Mouse (Mus musculus) heart, adult 2 months (tissue): Measurements from ENCODE around the gene Slc29a2. TPM values are rescaled to one million over a fixed set of nuclear protein-coding genes. Genes with fewer than 3 reads are reported as not detected.
A peak's percentile ranks its signal among the peaks of the same experiment; 100 is the strongest.

ENCODE experiments used
- DNase-seq, 2 experiments: peaks; one replicate each; pipeline ENCODE4 v3.0.0; 2021
- H3K27ac ChIP-seq: fragments of 200-600 bp; 2 replicates; pipeline ENCODE4 v1.8.1; 2022
- H3K27me3 ChIP-seq: fragments of 200-500 bp; 2 replicates; pipeline ENCODE4 v1.6.1; 2012; ENCODE audit warnings: mild to moderate bottlenecking, low read length, inconsistent platforms, mixed read lengths; ENCODE audit not compliant: control insufficient read depth, insufficient read depth
- H3K36me3 ChIP-seq: fragments of 200-500 bp; 2 replicates; pipeline ENCODE4 v1.6.1; 2012; ENCODE audit warnings: low read length, inconsistent platforms; ENCODE audit not compliant: control insufficient read depth, insufficient read depth
- H3K4me1 ChIP-seq: fragments of 200-500 bp; 2 replicates; pipeline ENCODE4 v1.6.1; 2011; ENCODE audit warnings: low read length; ENCODE audit not compliant: control insufficient read depth, insufficient read depth
- H3K4me3 ChIP-seq: fragments of 200-600 bp; 2 replicates; pipeline ENCODE4 v1.8.1; 2022
- H3K79me2 ChIP-seq: fragments of 200-500 bp; replicated peaks from 2 replicates; pipeline ENCODE4 v1.6.1; 2012; ENCODE audit warnings: mild to moderate bottlenecking, inconsistent platforms, low read length, moderate library complexity, mixed read lengths; ENCODE audit not compliant: control insufficient read depth, insufficient read depth
- H3K9ac ChIP-seq: fragments of 200-500 bp; 2 replicates; pipeline ENCODE4 v1.6.1; 2012; ENCODE audit warnings: low read depth, mild to moderate bottlenecking, control low read depth, inconsistent platforms, low read length, mixed read lengths
- CTCF ChIP-seq: fragments of 200-600 bp; IDR thresholded peaks from 2 replicates; pipeline ENCODE4 v1.8.1; 2022; ENCODE audit warnings: antibody characterized with exemption, mild to moderate bottlenecking, moderate library complexity
- EP300 ChIP-seq: fragments of 200-500 bp; IDR thresholded peaks from 2 replicates; pipeline ENCODE4 v1.6.1; 2011; ENCODE audit warnings: low read depth, low read length, control low read depth; ENCODE audit not compliant: insufficient read depth
- POLR2A ChIP-seq: fragments of 200-500 bp; IDR thresholded peaks from 2 replicates; pipeline ENCODE4 v1.6.1; 2011; ENCODE audit warnings: mild to moderate bottlenecking, low read depth, low read length, control low read depth; ENCODE audit not compliant: insufficient read depth
- WGBS: fragments of 180-500 bp; shearing (Covaris S2); methylation state at CpG from one replicate; pipeline ENCODE4 v1.1.7; 2018; 5-methylcytosine and 5-hydroxymethylcytosine counted together
- intact Hi-C: fragments of 180-260 bp; cut with DNase I; formaldehyde crosslinking; loops from one replicate; pipeline ENCODE4 v1.15.1; 2025
- polyA plus RNA-seq: library from polyadenylated mRNA; depleted of rRNA; stranded (reverse); fragments of >200 nt; gene quantifications from 2 replicates; pipeline ENCODE4 v1.2.3, GENCODE M21; 2012; rRNA removed
- total RNA-seq, 2 experiments: library from RNA; stranded (reverse); gene quantifications; 2 replicates each; pipeline ENCODE4 v1.2.3; 2021

Gene Slc29a2
- total and polyA plus RNA-seq, 3 experiments = 10.8 to 35.7 (median 11.4) TPM

GRCm38 (mm10) chr19:5071545-5072369 is 48.1 kb downstream of the Slc29a2 start:
- H3K4me3 ChIP-seq = peak overlapping the region; percentile 61
- H3K27ac ChIP-seq = peak overlapping the region; percentile 64
- WGBS = 7% methylated on average over 40 of the region's 40 CpGs
- intact Hi-C loops = loop anchor here (2.0 kb wide), 1 partner anchor 55 kb away; no protein-coding TSS in a partner anchor
- peak overlapping the region; percentile 43 for H3K9ac ChIP-seq
- no peaks in the 10 kb centered on the region; the same call in 1 of the 2 replicates for H3K27me3 ChIP-seq
- no peaks in the 10 kb centered on the region for H3K79me2 ChIP-seq
- peaks cover 8% of the 10 kb centered on the region for H3K4me1 ChIP-seq
- DNase-seq = peak; percentile 85 to 88
- TF ChIP-seq POLR2A (no peak; the same call in 1 of the 2 replicates), EP300 (0 out of 2 replicates have a peak, but pooled peaks have one; percentile 12)
- no peaks in the 10 kb centered on the region for H3K36me3 ChIP-seq

DNA sequence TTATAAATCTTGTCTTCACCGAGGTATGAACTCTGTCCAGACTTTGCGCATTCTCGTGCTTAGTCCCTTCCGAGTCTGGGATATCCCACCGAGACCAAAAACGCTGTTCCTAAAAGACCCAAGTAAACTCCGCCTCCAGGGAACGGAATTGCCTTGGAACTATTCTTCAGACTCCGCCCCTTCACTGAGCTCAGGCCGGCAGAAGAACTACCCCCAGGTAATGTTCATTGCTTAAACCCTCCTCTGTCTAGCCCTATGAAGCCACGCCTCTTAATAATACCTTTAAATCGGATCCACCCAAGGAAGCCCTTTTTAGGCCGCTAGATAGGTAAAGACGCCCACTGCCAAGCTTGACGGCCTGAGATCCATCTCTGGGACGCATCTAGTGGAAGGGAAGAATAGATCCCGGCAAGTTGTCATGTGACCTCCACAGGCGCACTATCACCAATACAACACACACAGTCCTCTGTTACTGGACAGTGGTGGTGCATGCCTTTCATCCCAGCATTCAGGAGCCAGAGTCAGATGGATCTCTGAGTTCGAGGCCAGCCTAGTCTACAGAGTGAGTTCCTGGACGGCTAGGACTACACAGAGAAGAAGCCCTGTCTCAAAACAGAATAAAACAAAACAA is 48.8 kb downstream of the Slc29a2 start:
- Histone ChIP-seq H3K27ac (peak overlapping the region; percentile 64), H3K9ac (peak overlapping the region; percentile 34), H3K36me3 (no peaks in the 10 kb centered on the region), H3K27me3 (no peaks in the 10 kb centered on the region; the same call in 1 of the 2 replicates), H3K4me3 (peak overlapping the region; percentile 61), H3K79me2 (no peaks in the 10 kb centered on the region), H3K4me1 (peaks cover 3% of the 10 kb centered on the region)
- DNase-seq = no peak
- intact Hi-C loops = loop anchor here (1.0 to 2.0 kb wide), 3 partner anchors 16 to 56 kb away; partner anchors contain the start of gene Rin1
- WGBS = 3% methylated on average over 20 of the region's 20 CpGs
- no peak for TF ChIP-seq POLR2A
- no peak for TF ChIP-seq EP300
- no peak for TF ChIP-seq CTCF

DNA sequence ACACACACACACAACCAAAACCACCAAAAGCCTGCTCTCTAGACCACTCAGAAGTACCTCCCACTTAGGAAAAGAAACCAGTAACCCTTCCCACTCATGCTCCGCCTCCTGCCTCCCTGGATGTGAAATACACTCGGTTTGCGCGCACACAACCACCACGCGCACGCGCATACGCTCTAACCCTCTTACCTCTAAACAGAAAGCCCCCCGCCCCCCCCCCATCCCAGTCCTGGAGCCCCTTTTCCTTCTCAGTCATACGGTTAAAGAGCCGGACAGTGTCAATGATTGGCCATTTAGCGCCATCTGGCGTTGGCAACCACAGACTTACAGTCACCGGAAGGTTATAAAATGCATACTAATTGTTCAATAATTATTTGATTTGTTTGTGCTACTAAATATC is 49.4 kb downstream of the Slc29a2 start:
- intact Hi-C loops = loop anchor here (1.0 to 2.0 kb wide), 3 partner anchors 17 to 56 kb away; partner anchors contain the start of gene Rin1
- Histone ChIP-seq H3K79me2 (no peaks in the 10 kb centered on the region), H3K36me3 (no peaks in the 10 kb centered on the region), H3K27ac (no peak overlapping the region), H3K9ac (no peak overlapping the region), H3K27me3 (no peaks in the 10 kb centered on the region; the same call in 1 of the 2 replicates), H3K4me3 (peak overlapping the region; percentile 61), H3K4me1 (peaks cover 3% of the 10 kb centered on the region)
- WGBS = 1% methylated on average over 15 of the region's 15 CpGs
- peak; percentile 52 to 77 for DNase-seq
- TF ChIP-seq CTCF = peak; percentile 75
- no peak for TF ChIP-seq EP300
- no peak for TF ChIP-seq POLR2A

DNA sequence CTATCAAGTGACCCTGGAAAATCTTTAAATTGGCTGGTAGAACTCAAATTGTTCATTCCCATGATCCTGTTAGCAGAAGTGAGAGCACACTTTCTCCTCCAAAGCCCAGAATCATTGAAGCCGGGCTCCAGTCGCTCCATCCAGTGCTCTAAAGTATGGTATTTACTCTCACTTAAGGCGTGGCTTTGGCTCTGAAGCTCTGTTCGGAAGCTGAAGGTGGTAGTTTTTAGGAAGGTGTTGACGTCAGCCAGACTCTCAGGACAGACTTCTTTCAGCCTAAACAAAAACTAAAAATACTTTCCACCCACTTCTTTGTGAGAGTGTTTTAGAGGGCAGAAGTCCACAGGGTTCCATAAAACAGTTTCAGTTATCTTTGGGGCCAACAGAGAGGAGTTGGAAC is 49.9 kb downstream of the Slc29a2 start:
- Histone ChIP-seq H3K4me3 (no peak overlapping the region), H3K79me2 (no peaks in the 10 kb centered on the region), H3K4me1 (peaks cover 3% of the 10 kb centered on the region), H3K36me3 (no peaks in the 10 kb centered on the region), H3K27ac (no peak overlapping the region), H3K9ac (no peak overlapping the region), H3K27me3 (no peaks in the 10 kb centered on the region)
- no peak for TF ChIP-seq EP300
- TF ChIP-seq CTCF = no peak
- TF ChIP-seq POLR2A = no peak
- 32% methylated on average over 5 of the region's 5 CpGs for WGBS
- intact Hi-C loops = loop anchor here (1.0 to 2.0 kb wide), 3 partner anchors 17 to 57 kb away; partner anchors contain the start of gene Rin1
- no peak for DNase-seq

DNA sequence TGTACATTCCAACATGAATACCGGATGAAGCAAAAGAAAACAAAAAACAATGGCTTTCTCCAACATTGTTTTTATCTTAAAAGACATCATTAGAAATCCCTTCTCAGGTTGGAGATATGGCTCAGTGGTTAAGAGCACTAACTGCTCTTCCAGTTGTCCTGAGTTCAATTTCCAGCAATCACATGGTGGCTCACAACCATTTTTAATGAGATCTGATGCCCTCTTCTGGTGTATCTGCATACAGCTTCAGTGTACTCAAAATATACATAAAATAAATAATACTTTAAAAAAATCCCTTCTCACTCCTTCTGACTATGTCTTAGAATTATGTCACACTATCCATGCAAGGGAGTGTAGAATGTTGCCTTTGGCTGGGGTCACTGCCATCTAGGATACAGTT is 55.6 kb downstream of the Slc29a2 start:
- TF ChIP-seq EP300 (no peak), POLR2A (no peak), CTCF (peak; percentile 39)
- 89% methylated on average over 1 of the region's 1 CpGs for WGBS
- no peaks in the 10 kb centered on the region for H3K79me2 ChIP-seq
- no peak overlapping the region for H3K27ac ChIP-seq
- no peak overlapping the region for H3K9ac ChIP-seq
- no peak overlapping the region for H3K4me3 ChIP-seq
- peaks cover 4% of the 10 kb centered on the region; the same call in 1 of the 2 replicates for H3K27me3 ChIP-seq
- no peaks in the 10 kb centered on the region for H3K4me1 ChIP-seq
- no peak for DNase-seq
- intact Hi-C loops = no loop called here
- no peaks in the 10 kb centered on the region for H3K36me3 ChIP-seq

Other genes starting within 250 kb of the Slc29a2 start
- 10 to 100 TPM; 39.4 to 46.3 TPM for gene Rbm4, start 230.0 kb upstream of the Slc29a2 start, total RNA-seq
- gene Rbm4, start 230.0 kb upstream of the Slc29a2 start, polyA plus RNA-seq = 39.2 and 63.1 TPM in 2 replicates
- gene Gm21992, start 212.2 kb upstream of the Slc29a2 start, total RNA-seq = 10 to 100 TPM in 1 of 2 experiments, 1 to 10 TPM in 1; 8.0 to 16.9 TPM
- 9.3 and 18.4 TPM in 2 replicates for gene Gm21992, start 212.2 kb upstream of the Slc29a2 start, polyA plus RNA-seq
- gene Rbm14, start 212.2 kb upstream of the Slc29a2 start, total RNA-seq = 10 to 100 TPM; 19.5 to 25.4 TPM
- gene Rbm14, start 212.2 kb upstream of the Slc29a2 start, polyA plus RNA-seq = 16.2 and 17.2 TPM in 2 replicates
- gene Ccs, start 184.5 kb upstream of the Slc29a2 start, total RNA-seq = 10 to 100 TPM; 23.1 to 28.5 TPM
- 26.3 and 27.3 TPM in 2 replicates for gene Ccs, start 184.5 kb upstream of the Slc29a2 start, polyA plus RNA-seq
- not detected for gene Ccdc87, start 184.5 kb upstream of the Slc29a2 start, total RNA-seq
- gene Ccdc87, start 184.5 kb upstream of the Slc29a2 start, polyA plus RNA-seq = 0.16 TPM in 1 of 2 replicates, not detected in the other
- gene Ctsf, start 168.7 kb upstream of the Slc29a2 start, total RNA-seq = 10 to 100 TPM; 66.6 to 80.6 TPM
- gene Ctsf, start 168.7 kb upstream of the Slc29a2 start, polyA plus RNA-seq = 80.8 and 80.9 TPM in 2 replicates
- under 1 TPM; 0.39 TPM for gene Actn3, start 146.0 kb upstream of the Slc29a2 start, total RNA-seq
- gene Actn3, start 146.0 kb upstream of the Slc29a2 start, polyA plus RNA-seq = 0.57 and 0.76 TPM in 2 replicates
- 1 to 10 TPM; 2.3 to 3.0 TPM for gene Zdhhc24, start 145.2 kb upstream of the Slc29a2 start, total RNA-seq
- 7.8 and 7.9 TPM in 2 replicates for gene Zdhhc24, start 145.2 kb upstream of the Slc29a2 start, polyA plus RNA-seq
- gene Bbs1, start 117.2 kb upstream of the Slc29a2 start, total RNA-seq = 1 to 10 TPM; 3.5 to 4.5 TPM
- 2.3 and 3.9 TPM in 2 replicates for gene Bbs1, start 117.2 kb upstream of the Slc29a2 start, polyA plus RNA-seq
- gene Dpp3, start 95.6 kb upstream of the Slc29a2 start, total RNA-seq = 10 to 100 TPM; 12.7 to 16.3 TPM
- gene Dpp3, start 95.6 kb upstream of the Slc29a2 start, polyA plus RNA-seq = 36.1 and 41.0 TPM in 2 replicates
- 1 to 10 TPM; 2.4 to 2.5 TPM for gene Peli3, start 80.7 kb upstream of the Slc29a2 start, total RNA-seq
- 1.9 and 2.5 TPM in 2 replicates for gene Peli3, start 80.7 kb upstream of the Slc29a2 start, polyA plus RNA-seq
- gene Mrpl11, start 61.7 kb upstream of the Slc29a2 start, total RNA-seq = 10 to 100 TPM; 61.0 to 67.4 TPM
- gene Mrpl11, start 61.7 kb upstream of the Slc29a2 start, polyA plus RNA-seq = 45.2 and 48.5 TPM in 2 replicates
- not detected for gene Npas4, start 33.5 kb upstream of the Slc29a2 start, total RNA-seq
- 0.41 and 0.62 TPM in 2 replicates for gene Npas4, start 33.5 kb upstream of the Slc29a2 start, polyA plus RNA-seq
- 10 to 100 TPM; 43.2 to 43.8 TPM for gene B4gat1, start 15.0 kb downstream of the Slc29a2 start, total RNA-seq
- 43.2 and 48.8 TPM in 2 replicates for gene B4gat1, start 15.0 kb downstream of the Slc29a2 start, polyA plus RNA-seq
- gene AC124502.3, start 15.0 kb downstream of the Slc29a2 start, total RNA-seq = 1 to 10 TPM; 1.3 to 2.3 TPM
- 0.08 and 0.15 TPM in 2 replicates for gene AC124502.3, start 15.0 kb downstream of the Slc29a2 start, polyA plus RNA-seq
- 10 to 100 TPM; 14.3 to 16.9 TPM for gene Brms1, start 17.5 kb downstream of the Slc29a2 start, total RNA-seq
- gene Brms1, start 17.5 kb downstream of the Slc29a2 start, polyA plus RNA-seq = 17.0 and 18.1 TPM in 2 replicates
- 1 to 10 TPM; 1.2 to 1.8 TPM for gene Rin1, start 26.6 kb downstream of the Slc29a2 start, total RNA-seq
- gene Rin1, start 26.6 kb downstream of the Slc29a2 start, polyA plus RNA-seq = 2.1 and 3.0 TPM in 2 replicates
- gene Cd248, start 44.2 kb downstream of the Slc29a2 start, total RNA-seq = 10 to 100 TPM in 1 of 2 experiments, 1 to 10 TPM in 1; 9.3 to 12.2 TPM
- 18.1 and 20.0 TPM in 2 replicates for gene Cd248, start 44.2 kb downstream of the Slc29a2 start, polyA plus RNA-seq
- gene Tmem151a, start 61.7 kb downstream of the Slc29a2 start, total RNA-seq = 1 to 10 TPM; 2.6 to 2.8 TPM
- 1.9 and 3.3 TPM in 2 replicates for gene Tmem151a, start 61.7 kb downstream of the Slc29a2 start, polyA plus RNA-seq
- gene Yif1a, start 64.7 kb downstream of the Slc29a2 start, total RNA-seq = 100 to 1,000 TPM in 1 of 2 experiments, 10 to 100 TPM in 1; 90.8 to 108 TPM
- 242 and 247 TPM in 2 replicates for gene Yif1a, start 64.7 kb downstream of the Slc29a2 start, polyA plus RNA-seq
- gene Cnih2, start 74.7 kb downstream of the Slc29a2 start, total RNA-seq = not detected
- 0.53 and 0.70 TPM in 2 replicates for gene Cnih2, start 74.7 kb downstream of the Slc29a2 start, polyA plus RNA-seq
- 100 to 1,000 TPM; 173 to 195 TPM for gene Rab1b, start 83.2 kb downstream of the Slc29a2 start, total RNA-seq
- 221 and 231 TPM in 2 replicates for gene Rab1b, start 83.2 kb downstream of the Slc29a2 start, polyA plus RNA-seq
- 10 to 100 TPM; 49.0 to 50.6 TPM for gene Klc2, start 94.7 kb downstream of the Slc29a2 start, total RNA-seq
- 56.7 and 57.4 TPM in 2 replicates for gene Klc2, start 94.7 kb downstream of the Slc29a2 start, polyA plus RNA-seq
- 10 to 100 TPM; 20.8 to 21.6 TPM for gene Pacs1, start 249.3 kb downstream of the Slc29a2 start, total RNA-seq
- 25.7 and 28.5 TPM in 2 replicates for gene Pacs1, start 249.3 kb downstream of the Slc29a2 start, polyA plus RNA-seq